Mouse (Mus musculus) megakaryocyte, embryonic 14.5 days (primary cell): ENCODE results near the gene Lhfpl2. TPM values are rescaled to one million over a fixed set of nuclear protein-coding genes. Genes with fewer than 3 reads are reported as not detected.

ENCODE experiments used
- H3K27me3 ChIP-seq: replicated peaks from 2 replicates; pipeline ENCODE3; 2012; ENCODE audit warnings: inconsistent platforms
- H3K36me3 ChIP-seq: replicated peaks from 2 replicates; pipeline ENCODE3; 2012; ENCODE audit warnings: low read length, inconsistent platforms, mixed read lengths
- H3K4me1 ChIP-seq: 2 replicates; pipeline ENCODE4 v1.6.1; 2012; ENCODE audit warnings: inconsistent platforms
- H3K4me3 ChIP-seq: replicated peaks from 2 replicates; pipeline ENCODE3; 2012; ENCODE audit warnings: moderate library complexity, mild to moderate bottlenecking, inconsistent platforms
- H3K9me3 ChIP-seq: 2 replicates; pipeline ENCODE4 v1.6.1; 2012; ENCODE audit warnings: inconsistent platforms
- FLI1 ChIP-seq: IDR thresholded peaks from 2 replicates; pipeline ENCODE4 v1.6.1; 2012; ENCODE audit warnings: low read length, inconsistent platforms, mixed read lengths
- GATA1 ChIP-seq: IDR thresholded peaks from 3 replicates; pipeline ENCODE4 v1.6.1; 2012; ENCODE audit warnings: mixed read lengths, low read length, inconsistent platforms, borderline replicate concordance
- polyA plus RNA-seq: library from polyadenylated mRNA; stranded (reverse); fragments of >175 nt; gene quantifications from 2 replicates; pipeline ENCODE4 v1.2.3, GENCODE M21; 2012; ENCODE audit warnings: low replicate concordance; ENCODE audit not compliant: insufficient read depth

Lhfpl2 gene
- polyA plus RNA-seq, 1 experiment, result 0.47 TPM

GRCm38 (mm10) chr13:94077136-94078018 lies 19.8 kb downstream of the Lhfpl2 start:
- Histone ChIP-seq H3K4me3 (no peak overlapping the region), H3K36me3 (no peaks in the 10 kb centered on the region), H3K4me1 (no peaks in the 10 kb centered on the region; the same call in 1 of the 2 replicates), H3K27me3 (peaks cover 56% of the 10 kb centered on the region), H3K9me3 (peaks cover 15% of the 10 kb centered on the region)
- TF ChIP-seq GATA1 (no peak), FLI1 (no peak)

DNA sequence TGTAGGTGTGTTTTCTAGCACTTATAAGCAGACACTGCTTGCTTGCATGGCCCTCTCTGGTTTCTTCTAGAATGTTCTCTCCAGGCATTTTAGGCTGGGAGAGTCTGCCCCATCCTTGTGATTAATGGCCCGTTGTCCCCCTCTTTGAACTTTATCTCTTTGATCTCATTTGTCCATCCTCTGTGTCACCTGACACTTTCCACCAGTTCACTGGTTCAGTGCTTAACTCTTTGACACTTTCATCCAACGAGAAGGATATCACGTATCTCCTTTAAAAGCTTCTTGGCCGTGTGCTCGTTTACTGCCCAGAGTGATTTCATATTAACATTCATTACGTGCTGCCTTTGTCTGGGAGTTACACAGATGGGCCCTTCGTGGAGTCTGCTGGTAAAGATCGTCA lies 25.6 kb downstream of the Lhfpl2 start:
- H3K4me1 ChIP-seq, result peaks cover 6% of the 10 kb centered on the region; the same call in 1 of the 2 replicates
- no peak overlapping the region for H3K4me3 ChIP-seq
- H3K27me3 ChIP-seq, result peaks cover 33% of the 10 kb centered on the region
- peaks cover 15% of the 10 kb centered on the region for H3K9me3 ChIP-seq
- TF ChIP-seq GATA1 (no peak), FLI1 (no peak)
- H3K36me3 ChIP-seq, result no peaks in the 10 kb centered on the region

DNA sequence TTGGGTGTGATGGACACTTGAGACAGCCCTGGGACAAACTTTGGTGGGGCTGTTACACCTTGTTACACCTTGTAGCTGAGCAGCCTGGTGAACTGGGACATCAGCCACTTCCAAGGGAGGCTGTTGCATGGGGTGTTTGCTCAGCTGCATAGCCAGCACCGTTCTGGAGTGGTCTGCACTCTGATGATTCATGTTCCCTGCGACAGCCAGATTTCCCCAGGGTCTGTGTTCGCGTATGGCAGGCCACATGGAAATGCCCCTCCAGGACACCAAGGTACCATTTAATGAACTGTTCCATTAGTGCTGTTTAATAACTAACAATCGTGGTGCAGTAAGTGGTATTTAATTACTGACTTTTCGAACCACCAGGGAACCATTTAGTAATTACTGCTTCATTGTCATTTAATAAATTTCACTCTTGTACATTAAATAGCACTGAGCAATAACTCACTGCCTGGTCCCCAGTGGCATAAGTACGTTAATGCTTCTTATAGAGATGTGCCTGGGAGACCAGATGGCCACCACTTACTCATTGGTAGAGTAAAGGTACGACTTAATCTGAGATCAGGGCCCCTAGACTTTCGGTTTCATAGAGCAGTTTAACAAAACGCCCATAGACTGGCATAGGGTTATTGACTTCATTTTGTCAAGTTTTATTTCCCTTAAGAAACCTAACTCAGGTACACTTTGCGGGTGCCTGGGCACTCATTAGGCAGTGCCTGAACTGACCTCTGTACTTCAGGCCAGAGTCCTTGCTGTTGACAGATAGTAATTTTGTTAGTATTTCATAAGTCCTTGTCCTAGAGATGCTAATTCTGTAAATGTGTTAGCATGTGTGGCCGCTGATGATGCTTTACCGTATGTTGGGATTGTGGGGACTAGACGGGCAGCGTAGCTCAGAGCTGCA lies 26.9 kb downstream of the Lhfpl2 start:
- no peaks in the 10 kb centered on the region for H3K36me3 ChIP-seq
- TF ChIP-seq FLI1, result no peak
- no peak for TF ChIP-seq GATA1
- H3K4me1 ChIP-seq, result peaks cover 6% of the 10 kb centered on the region; the same call in 1 of the 2 replicates
- H3K4me3 ChIP-seq, result no peak overlapping the region
- peaks cover 30% of the 10 kb centered on the region for H3K27me3 ChIP-seq
- peaks cover 11% of the 10 kb centered on the region for H3K9me3 ChIP-seq

DNA sequence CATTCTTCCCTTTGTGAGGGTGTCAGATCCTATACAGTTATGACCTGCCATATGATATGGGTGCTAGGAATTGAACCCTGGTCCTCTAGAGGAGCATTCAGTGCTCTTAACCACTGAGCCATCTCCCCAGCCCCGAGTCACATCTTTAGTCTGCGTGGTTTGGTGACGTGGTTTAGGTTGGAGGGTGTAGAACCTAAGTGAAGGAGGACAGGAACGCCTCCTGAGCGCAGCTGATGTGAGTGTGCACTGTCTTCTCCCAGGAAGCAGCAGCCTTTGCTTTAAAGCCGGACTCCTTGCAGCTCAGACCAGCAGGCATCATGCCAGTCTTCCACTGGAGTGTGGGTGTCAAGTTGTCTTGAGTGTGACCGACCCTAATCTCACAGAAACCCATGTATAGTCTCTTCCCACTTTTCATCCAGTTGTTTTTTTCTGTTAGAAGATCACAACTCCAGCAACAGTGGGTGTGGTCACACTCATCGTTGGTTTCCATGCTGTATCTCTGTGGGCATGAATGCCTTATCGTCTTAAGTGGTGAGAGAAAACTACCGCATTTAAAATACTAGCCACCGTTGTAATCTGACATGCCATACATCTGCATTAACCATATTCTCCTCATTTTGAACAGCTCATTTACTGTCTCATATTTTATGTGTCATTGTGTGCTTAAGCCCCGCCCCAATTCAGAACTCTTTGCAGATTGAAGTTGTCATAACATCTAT lies 28.7 kb downstream of the Lhfpl2 start:
- TF ChIP-seq GATA1 (no peak), FLI1 (no peak)
- H3K4me3 ChIP-seq, result no peak overlapping the region
- no peaks in the 10 kb centered on the region for H3K36me3 ChIP-seq

DNA sequence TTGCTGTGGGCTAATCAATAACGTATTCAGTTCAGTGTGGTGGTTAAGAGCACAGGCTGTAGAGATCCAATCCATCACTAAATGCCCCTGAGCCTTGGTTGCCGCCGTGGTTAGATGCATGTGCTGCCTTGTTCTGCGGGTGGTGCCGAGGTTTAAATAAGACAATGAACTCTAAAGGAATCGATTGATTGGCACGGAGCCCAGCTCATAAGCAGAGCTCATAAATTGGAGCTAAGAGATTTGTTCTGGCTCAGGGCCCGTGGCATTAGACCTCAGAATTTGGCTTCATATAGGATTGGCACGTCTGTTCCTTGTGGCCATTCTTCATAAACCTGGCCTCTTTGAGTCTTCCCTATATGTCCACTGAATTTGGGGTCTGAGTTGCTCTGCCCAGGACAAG lies 29.5 kb downstream of the Lhfpl2 start:
- Histone ChIP-seq H3K4me1 (peaks cover 15% of the 10 kb centered on the region), H3K27me3 (peaks cover 30% of the 10 kb centered on the region)

More for the DNA sequence above, 28.7 kb downstream of the Lhfpl2 start:
- Histone ChIP-seq H3K9me3 (peaks cover 2% of the 10 kb centered on the region; the same call in 1 of the 2 replicates), H3K4me1 (peaks cover 11% of the 10 kb centered on the region; the same call in 1 of the 2 replicates), H3K27me3 (peaks cover 31% of the 10 kb centered on the region)

DNA sequence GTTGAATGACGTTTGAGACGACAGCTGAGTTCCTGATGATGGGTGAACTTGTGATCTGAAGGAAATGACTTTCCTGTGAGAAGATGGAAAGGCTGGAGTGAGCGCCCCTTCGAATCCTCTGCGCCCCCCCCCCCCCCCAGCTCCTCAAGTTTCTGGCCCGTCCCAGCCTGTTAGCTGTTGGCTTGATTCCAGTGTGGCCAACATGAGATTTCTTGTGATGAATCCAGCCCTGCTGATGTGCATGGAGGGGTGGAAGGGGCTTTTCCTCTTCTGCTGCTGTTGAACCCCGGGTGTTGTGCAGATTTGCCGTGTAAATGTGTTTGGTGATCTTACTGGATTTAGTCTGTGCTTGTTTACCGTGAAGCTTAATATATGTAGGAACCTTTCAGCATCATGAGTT lies 31.2 kb downstream of the Lhfpl2 start:
- no peak for TF ChIP-seq FLI1
- TF ChIP-seq GATA1, result no peak
- Histone ChIP-seq H3K27me3 (peaks cover 31% of the 10 kb centered on the region), H3K36me3 (no peaks in the 10 kb centered on the region)

More for the DNA sequence above, 29.5 kb downstream of the Lhfpl2 start:
- H3K36me3 ChIP-seq, result no peaks in the 10 kb centered on the region
- peaks cover 2% of the 10 kb centered on the region; the same call in 1 of the 2 replicates for H3K9me3 ChIP-seq
- TF ChIP-seq GATA1 (no peak), FLI1 (no peak)
- H3K4me3 ChIP-seq, result no peak overlapping the region

GRCm38 (mm10) chr13:94089286-94089685 lies 31.7 kb downstream of the Lhfpl2 start:
- H3K36me3 ChIP-seq, result no peaks in the 10 kb centered on the region
- H3K4me1 ChIP-seq, result peaks cover 22% of the 10 kb centered on the region
- peaks cover 30% of the 10 kb centered on the region for H3K27me3 ChIP-seq
- peaks cover 2% of the 10 kb centered on the region; the same call in 1 of the 2 replicates for H3K9me3 ChIP-seq
- TF ChIP-seq GATA1 (no peak), FLI1 (no peak)
- no peak overlapping the region for H3K4me3 ChIP-seq

More for the DNA sequence above, 31.2 kb downstream of the Lhfpl2 start:
- Histone ChIP-seq H3K4me1 (peaks cover 18% of the 10 kb centered on the region), H3K4me3 (no peak overlapping the region), H3K9me3 (peaks cover 2% of the 10 kb centered on the region; the same call in 1 of the 2 replicates)

DNA sequence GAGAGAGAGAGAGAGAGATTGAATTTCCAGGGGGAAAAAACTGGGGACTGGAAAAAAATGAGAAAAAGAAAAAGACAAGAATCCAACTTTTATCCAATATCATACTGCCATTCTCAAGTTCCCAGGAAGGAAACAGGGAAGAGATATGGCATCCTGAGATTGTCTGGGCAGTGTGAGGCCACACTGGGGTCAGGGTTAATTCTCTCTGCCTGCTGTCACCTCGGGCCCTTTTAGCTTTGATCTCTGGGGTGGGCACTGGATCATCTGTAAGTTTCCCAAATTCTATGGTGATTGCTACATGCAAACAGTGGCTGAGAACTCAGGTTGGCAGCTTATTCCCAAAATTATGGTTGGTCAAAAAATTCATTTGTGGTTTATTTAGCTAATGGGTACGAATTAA lies 33.8 kb downstream of the Lhfpl2 start:
- Histone ChIP-seq H3K27me3 (peaks cover 25% of the 10 kb centered on the region), H3K4me1 (peaks cover 22% of the 10 kb centered on the region), H3K4me3 (no peak overlapping the region), H3K36me3 (no peaks in the 10 kb centered on the region), H3K9me3 (peaks cover 2% of the 10 kb centered on the region; the same call in 1 of the 2 replicates)
- TF ChIP-seq FLI1, result no peak
- TF ChIP-seq GATA1, result no peak

- H3K27me3 ChIP-seq, result peaks cover 30% of the 10 kb centered on the region
- H3K4me3 ChIP-seq, result no peak overlapping the region
- TF ChIP-seq FLI1, result no peak
- no peak for TF ChIP-seq GATA1
- no peaks in the 10 kb centered on the region for H3K36me3 ChIP-seq
- no peaks in the 10 kb centered on the region for H3K9me3 ChIP-seq
- peaks cover 36% of the 10 kb centered on the region for H3K4me1 ChIP-seq
These were observed 36.6 kb downstream of the Lhfpl2 start for GRCm38 (mm10) chr13:94094176-94094575.
